Mouse (Mus musculus) embryo, embryonic 10.5 days (tissue): ENCODE data around the gene Rgl2.

Source experiments
- DNase-seq: peaks from one replicate; pipeline ENCODE4 v3.0.0-alpha.2; 2015; ENCODE audit warnings: low spot score

The Rgl2 gene

GRCm38 (mm10) chr17:33969394-33969793 is 40.1 kb downstream of the Rgl2 start:
- no peak for DNase-seq

GRCm38 (mm10) chr17:33972691-33973090 is 43.3 kb downstream of the Rgl2 start:
- peak; percentile 71 for DNase-seq

GRCm38 (mm10) chr17:33973572-33973971 is 44.2 kb downstream of the Rgl2 start:
- no peak for DNase-seq

- DNase-seq, result no peak
These were observed 48.7 kb downstream of the Rgl2 start for GRCm38 (mm10) chr17:33977861-33978557.

GRCm38 (mm10) chr17:33978631-33979031 is 49.3 kb downstream of the Rgl2 start:
- peak; percentile 60 for DNase-seq

- no peak for DNase-seq
These were observed 50.2 kb downstream of the Rgl2 start for GRCm38 (mm10) chr17:33979512-33980050.

- no peak for DNase-seq
These were observed 51.1 kb downstream of the Rgl2 start for GRCm38 (mm10) chr17:33980181-33981035.

- peak; percentile 97 for DNase-seq
These were observed 52.0 kb downstream of the Rgl2 start for GRCm38 (mm10) chr17:33981192-33981909.

GRCm38 (mm10) chr17:33982136-33982535 is 52.8 kb downstream of the Rgl2 start:
- DNase-seq, result peak; percentile 77
